Mouse (Mus musculus): Measurements from ENCODE around the gene Senp5. TPM values are rescaled to one million over a fixed set of nuclear protein-coding genes. Genes with fewer than 3 reads are reported as not detected.

Senp5 gene
- polyA plus RNA-seq, 1 experiment from 2014 or later: 7.0 TPM

DNA sequence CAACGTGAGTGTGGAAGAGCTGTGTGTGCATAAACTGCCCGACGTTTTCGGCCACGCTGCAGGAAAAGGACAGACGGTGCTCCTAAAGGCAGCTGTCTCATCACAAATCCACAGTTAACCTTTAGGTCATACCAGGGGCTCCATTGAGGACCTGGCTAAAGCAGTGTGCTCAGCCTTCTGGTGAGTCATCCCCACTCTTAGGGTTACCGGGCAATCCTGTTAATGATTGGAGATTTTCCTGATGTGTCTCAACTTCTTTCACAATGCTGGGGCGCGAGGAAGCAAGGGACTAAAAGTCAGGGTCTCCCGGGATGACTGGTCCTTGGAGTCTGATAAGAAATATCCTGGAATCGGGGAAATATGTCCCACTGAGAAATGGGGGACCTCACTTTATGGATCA lies 85.3 kb downstream of the Senp5 start:
- H3K9ac ChIP-seq (ENCODE audit: low read depth, low read length): no peak overlapping the region
- no peak for TF ChIP-seq CTCF (IDR thresholded peaks at IDR 0.05; ENCODE audit: low read depth)
- no peak overlapping the region for H3K4me3 ChIP-seq (replicated peaks; ENCODE audit: low read depth, low read length)
- ATAC-seq (replicated peaks; ENCODE audit: low FRiP score, low read depth): peak; percentile 63; the same call in 1 of the 2 replicates
- H3K27ac ChIP-seq: no peak overlapping the region
- WGBS: 54% methylated on average over 11 of the region's 11 CpGs
- no peaks in the 10 kb centered on the region for H3K9me3 ChIP-seq (replicated peaks; ENCODE audit: low read length)
- H3K27me3 ChIP-seq (ENCODE audit: insufficient read depth, low read length): no peaks in the 10 kb centered on the region
- H3K4me2 ChIP-seq (ENCODE audit: low read length): peak overlapping the region; percentile 44
- H3K4me1 ChIP-seq (replicated peaks; ENCODE audit: insufficient read depth, low read length): no peaks in the 10 kb centered on the region
- DNase-seq (ENCODE audit: low spot score): peak; percentile 16
- no peaks in the 10 kb centered on the region for H3K36me3 ChIP-seq (ENCODE audit: insufficient read depth, low read length)

DNA sequence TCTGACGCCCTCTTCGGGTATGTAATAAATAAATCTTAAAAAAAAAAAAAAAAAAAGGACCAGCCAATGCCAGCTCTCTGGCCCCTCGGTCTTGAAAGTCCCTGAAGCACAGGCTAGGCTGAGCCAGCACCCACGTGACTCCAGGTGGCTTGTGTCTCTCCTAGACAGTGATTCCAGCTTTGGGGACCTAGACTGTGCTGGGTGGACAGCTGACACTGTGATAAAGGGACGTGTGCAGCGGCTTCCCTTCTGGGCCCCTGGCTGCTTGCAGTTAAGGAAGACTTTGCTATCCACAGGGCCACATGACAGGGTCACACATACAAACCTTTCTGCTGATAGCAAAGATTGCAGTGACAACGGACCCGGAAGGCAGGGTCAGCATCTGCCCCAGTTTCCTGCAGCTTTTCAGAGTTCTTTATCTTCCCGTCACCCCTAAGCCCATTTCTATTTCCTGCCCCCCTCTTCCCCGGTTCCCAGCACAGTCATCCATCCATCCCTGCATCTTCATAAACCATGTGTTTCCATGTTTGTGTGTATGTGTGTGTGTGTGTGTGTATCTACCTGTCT lies 92.7 kb downstream of the Senp5 start:
- H3K4me1 ChIP-seq (replicated peaks; ENCODE audit: insufficient read depth, low read length): no peaks in the 10 kb centered on the region
- no peak overlapping the region for H3K4me2 ChIP-seq (ENCODE audit: low read length)
- no peaks in the 10 kb centered on the region for H3K27me3 ChIP-seq (ENCODE audit: insufficient read depth, low read length)
- no peak overlapping the region for H3K27ac ChIP-seq
- WGBS: 46% methylated on average over 10 of the region's 10 CpGs
- DNase-seq (ENCODE audit: low spot score) (no peak), ATAC-seq (replicated peaks; ENCODE audit: low FRiP score, low read depth) (no peak)
- H3K36me3 ChIP-seq (ENCODE audit: insufficient read depth, low read length): no peaks in the 10 kb centered on the region
- no peak overlapping the region for H3K4me3 ChIP-seq (replicated peaks; ENCODE audit: low read depth, low read length)
- TF ChIP-seq CTCF (IDR thresholded peaks at IDR 0.05; ENCODE audit: low read depth): no peak
- no peak overlapping the region for H3K9ac ChIP-seq (ENCODE audit: low read depth, low read length)
- no peaks in the 10 kb centered on the region for H3K9me3 ChIP-seq (replicated peaks; ENCODE audit: low read length)

Small RNA genes within 50 kb of the gene (microRNA-seq; reads per million reads assigned to microRNA genes)
- not detected for gene Gm26269

Other genes with a start within 250 kb of the Senp5 start
- gene Meltf, start 124.5 kb downstream of the Senp5 start, polyA plus RNA-seq (2015; fragmentation: Nextera tagmentation; extraction: Ambion mirVana): 0.98 and 1.0 TPM in 2 replicates
- gene Pigz, start 69.4 kb downstream of the Senp5 start, polyA plus RNA-seq (2015; fragmentation: Nextera tagmentation; extraction: Ambion mirVana): 1.8 and 2.2 TPM in 2 replicates
- 137 and 140 TPM in 2 replicates for gene 0610012G03Rik, start 54.8 kb downstream of the Senp5 start, polyA plus RNA-seq (2015; fragmentation: Nextera tagmentation; extraction: Ambion mirVana)
- gene Ncbp2, start 54.8 kb downstream of the Senp5 start, polyA plus RNA-seq (2015; fragmentation: Nextera tagmentation; extraction: Ambion mirVana): 79.1 and 82.4 TPM in 2 replicates
- gene Pak2, start 76.1 kb upstream of the Senp5 start, polyA plus RNA-seq (2015; fragmentation: Nextera tagmentation; extraction: Ambion mirVana): 31.2 and 33.6 TPM in 2 replicates
- gene Pigx, start 96.5 kb upstream of the Senp5 start, polyA plus RNA-seq (2015; fragmentation: Nextera tagmentation; extraction: Ambion mirVana): 129 and 140 TPM in 2 replicates
- 45.2 and 45.6 TPM in 2 replicates for gene Cep19, start 96.5 kb upstream of the Senp5 start, polyA plus RNA-seq (2015; fragmentation: Nextera tagmentation; extraction: Ambion mirVana)
- gene Nrros, start 162.3 kb upstream of the Senp5 start, polyA plus RNA-seq (2015; fragmentation: Nextera tagmentation; extraction: Ambion mirVana): 13.9 and 15.3 TPM in 2 replicates
- gene Bex6, start 176.5 kb upstream of the Senp5 start, polyA plus RNA-seq (2015; fragmentation: Nextera tagmentation; extraction: Ambion mirVana): not detected in 2 replicates
- gene Fbxo45, start 243.9 kb upstream of the Senp5 start, polyA plus RNA-seq (2015; fragmentation: Nextera tagmentation; extraction: Ambion mirVana): 7.1 and 8.1 TPM in 2 replicates
- gene Wdr53, start 243.9 kb upstream of the Senp5 start, polyA plus RNA-seq (2015; fragmentation: Nextera tagmentation; extraction: Ambion mirVana): 18.6 and 20.2 TPM in 2 replicates

All from kidney, postnatal 0 days (tissue).